Mouse (Mus musculus) ES-E14 (cell line): ENCODE results near the gene Fuz.

Source experiments
- HCFC1 ChIP-seq: IDR thresholded peaks from 2 replicates; pipeline ENCODE4 v1.6.1; 2012; ENCODE audit warnings: low read length, inconsistent platforms, borderline replicate concordance; ENCODE audit not compliant: insufficient read depth
- ZNF384 ChIP-seq: IDR thresholded peaks from 2 replicates; pipeline ENCODE4 v1.6.1; 2012; ENCODE audit warnings: low read depth, low read length, inconsistent platforms

GRCm38 (mm10) chr7:44928570-44928969 lies 32.7 kb downstream of the Fuz start:
- no peak for TF ChIP-seq HCFC1
- no peak for TF ChIP-seq ZNF384
